ENCODE assay signal across 9 mouse cellular contexts in the genomic region with DNA sequence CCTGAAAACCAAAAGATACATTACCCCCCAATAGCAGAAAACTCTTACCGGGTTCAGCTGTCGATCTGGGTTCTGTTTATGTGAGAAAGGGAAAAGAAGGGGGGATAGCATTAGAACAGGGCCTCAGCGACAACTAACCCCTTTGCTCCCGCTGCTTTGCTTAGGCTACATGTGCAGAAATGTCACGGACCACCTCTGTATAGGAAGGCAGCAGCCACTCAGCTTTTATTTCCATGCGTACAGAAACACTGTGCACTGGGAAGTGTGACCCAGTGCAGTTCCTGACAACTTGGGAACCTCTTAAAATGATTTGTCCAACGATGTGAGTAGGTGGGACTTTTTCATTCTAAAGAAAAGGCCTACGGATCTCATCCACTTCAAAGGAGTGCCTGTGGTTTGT.
"Had no signal": no experiment of that assay in that cellular context is flagged by ENCODE, and none has a peak within 500 bp of the region (broad histone marks: within the 10 kb centered on the region; RNA-seq: fewer than 3 reads in every experiment).

No protein-coding gene starts in this region.

- DNase-seq: kidney, postnatal 25 days; layer of hippocampus, adult 9-11 months; layer of hippocampus, postnatal 36 days; lung, adult 18-20 months; thymus, postnatal 4 days had no signal

- H3K4me3 ChIP-seq: limb, embryonic 13.5 days had no signal

- H3K27ac ChIP-seq: limb, embryonic 13.5 days; liver, embryonic 14.5 days; stomach, postnatal 0 days had no signal

- H3K27me3 ChIP-seq: limb, embryonic 13.5 days had no signal

- H3K9me3 ChIP-seq: limb, embryonic 13.5 days had no signal

- ATAC-seq: midbrain, embryonic 16.5 days had no signal

- H3K9ac ChIP-seq: limb, embryonic 13.5 days; liver, embryonic 14.5 days had no signal

- H3K4me2 ChIP-seq: limb, embryonic 13.5 days had no signal
